Mouse (Mus musculus) kidney, embryonic 14.5 days (tissue): ENCODE results near the gene Osgin1. TPM values are rescaled to one million over a fixed set of nuclear protein-coding genes. Genes with fewer than 3 reads are reported as not detected.

ENCODE experiments used
- ATAC-seq: fragments of 200-750 bp; cut with Nextera tagmentation; 2 replicates; pipeline ENCODE4 v1.8.0; 2017; ENCODE audit warnings: moderate number of reproducible peaks, mild to moderate bottlenecking, moderate TSS enrichment, moderate library complexity; ENCODE audit not compliant: low FRiP score, low TSS enrichment
- H3K27ac ChIP-seq: fragments of 300-500 bp; sonication (generic); 2 replicates; pipeline ENCODE4 v1.5.1; 2014; ENCODE audit warnings: low read depth, mild to moderate bottlenecking, low read length, moderate library complexity, mixed read lengths
- H3K27me3 ChIP-seq: fragments of 300-500 bp; sonication (generic); 2 replicates; pipeline ENCODE4 v1.6.1; 2014; ENCODE audit warnings: mild to moderate bottlenecking, low read length; ENCODE audit not compliant: control insufficient read depth, insufficient read depth
- H3K36me3 ChIP-seq: fragments of 300-500 bp; sonication (generic); 2 replicates; pipeline ENCODE4 v1.6.1; 2014; ENCODE audit warnings: low read length, mixed read lengths; ENCODE audit not compliant: control insufficient read depth, insufficient read depth
- H3K4me1 ChIP-seq: fragments of 300-500 bp; sonication (generic); 2 replicates; pipeline ENCODE4 v1.6.1; 2014; ENCODE audit warnings: low read length, mixed read lengths; ENCODE audit not compliant: control insufficient read depth, insufficient read depth
- H3K4me2 ChIP-seq: fragments of 300-500 bp; sonication (generic); replicated peaks from 2 replicates; pipeline ENCODE4 v1.6.1; 2014; ENCODE audit warnings: low read depth, mild to moderate bottlenecking, low read length
- H3K4me3 ChIP-seq: fragments of 300-500 bp; sonication (generic); 2 replicates; pipeline ENCODE4 v1.5.1; 2014; ENCODE audit warnings: mild to moderate bottlenecking, low read length
- H3K9ac ChIP-seq: fragments of 300-500 bp; sonication (generic); 2 replicates; pipeline ENCODE4 v1.6.1; 2014; ENCODE audit warnings: low read depth, mild to moderate bottlenecking, low read length, moderate library complexity
- H3K9me3 ChIP-seq: fragments of 300-500 bp; sonication (generic); 2 replicates; pipeline ENCODE4 v1.6.1; 2016; ENCODE audit warnings: low read length; ENCODE audit not compliant: control insufficient read depth
- WGBS: fragments of 180-500 bp; shearing (Covaris S2); extraction: QIAGEN DNeasy Blood & Tissue Kit; methylation state at CpG from one replicate; pipeline ENCODE4 v1.1.7; 2014; 5-methylcytosine and 5-hydroxymethylcytosine counted together
- polyA plus RNA-seq: library from polyadenylated mRNA; unstranded; fragments of >200 nt; fragmentation: Nextera tagmentation; extraction: Ambion mirVana; gene quantifications from 2 replicates; pipeline ENCODE4 v1.2.1, GENCODE M21; 2014

Osgin1 gene
- polyA plus RNA-seq, 1 experiment from 2014 or later = 1.2 TPM

DNA sequence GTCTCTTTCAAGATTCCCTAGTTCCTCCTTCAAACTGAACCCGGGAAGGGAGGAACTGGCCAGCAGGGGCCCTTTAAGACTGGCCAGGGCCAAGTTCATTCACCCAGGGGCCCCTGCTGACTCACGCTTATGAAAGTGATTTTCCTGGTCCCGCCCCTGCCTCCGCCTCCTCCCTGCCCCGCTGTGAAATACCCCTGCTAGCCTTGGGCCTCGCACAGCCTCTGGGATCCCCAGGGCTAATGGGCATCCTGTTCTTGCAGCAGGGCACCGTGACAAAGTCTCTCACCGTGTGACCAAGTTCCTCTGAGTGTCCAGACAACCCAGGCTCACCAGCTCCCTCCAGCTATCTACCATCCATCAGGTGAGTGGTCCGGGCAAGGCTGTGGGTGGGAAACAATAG, 3.0 kb downstream of the Osgin1 start:
- ATAC-seq = 0 out of 2 replicates have a peak, but pooled peaks have one; percentile 20

GRCm38 (mm10) chr8:119437506-119437905, 3.6 kb downstream of the Osgin1 start:
- Histone ChIP-seq H3K27me3 (no peaks in the 10 kb centered on the region; the same call in 1 of the 2 replicates), H3K4me2 (no peak overlapping the region; the same call in 1 of the 2 replicates), H3K9ac (peak overlapping the region; percentile 13; the same call in 1 of the 2 replicates), H3K9me3 (no peaks in the 10 kb centered on the region), H3K27ac (no peak overlapping the region), H3K36me3 (no peaks in the 10 kb centered on the region), H3K4me1 (peaks cover 26% of the 10 kb centered on the region), H3K4me3 (peak overlapping the region; percentile 3; the same call in 1 of the 2 replicates)
- ATAC-seq = no peak
- 74% methylated on average over 11 of the region's 11 CpGs for WGBS

More for the DNA sequence above, 3.0 kb downstream of the Osgin1 start:
- Histone ChIP-seq H3K9me3 (no peaks in the 10 kb centered on the region), H3K27ac (no peak overlapping the region), H3K4me3 (peak overlapping the region; percentile 3; the same call in 1 of the 2 replicates), H3K36me3 (no peaks in the 10 kb centered on the region), H3K27me3 (no peaks in the 10 kb centered on the region; the same call in 1 of the 2 replicates), H3K4me2 (no peak overlapping the region; the same call in 1 of the 2 replicates), H3K9ac (peak overlapping the region; percentile 13; the same call in 1 of the 2 replicates), H3K4me1 (peaks cover 26% of the 10 kb centered on the region)
- 15% methylated on average over 9 of the region's 9 CpGs for WGBS

DNA sequence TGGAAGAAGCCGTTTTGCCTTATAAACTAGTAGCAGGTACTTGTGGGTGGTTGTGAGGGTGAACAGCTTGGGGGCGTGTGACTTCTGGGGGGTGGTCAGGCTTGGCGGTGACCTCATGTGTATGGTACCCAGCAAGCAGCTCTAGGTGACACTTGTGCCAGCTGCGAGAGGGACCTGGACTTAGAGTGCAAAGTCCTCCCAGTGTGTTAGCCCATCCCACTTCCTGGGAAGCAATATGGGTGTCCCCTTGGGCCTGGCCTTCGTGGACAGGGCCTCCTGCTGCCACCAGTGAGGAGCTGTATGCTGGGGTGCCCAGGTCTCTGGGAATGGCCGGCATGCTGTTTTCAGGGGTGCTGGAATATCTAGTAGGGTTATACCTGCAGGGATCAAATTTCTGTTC, 5.0 kb downstream of the Osgin1 start:
- Histone ChIP-seq H3K4me1 (peaks cover 26% of the 10 kb centered on the region), H3K4me3 (no peak overlapping the region), H3K9ac (no peak overlapping the region), H3K9me3 (no peaks in the 10 kb centered on the region), H3K27me3 (no peaks in the 10 kb centered on the region; the same call in 1 of the 2 replicates), H3K27ac (no peak overlapping the region), H3K4me2 (no peak overlapping the region), H3K36me3 (no peaks in the 10 kb centered on the region)
- 77% methylated on average over 6 of the region's 6 CpGs for WGBS
- ATAC-seq = no peak

- Histone ChIP-seq H3K36me3 (no peaks in the 10 kb centered on the region), H3K4me2 (no peak overlapping the region), H3K27me3 (no peaks in the 10 kb centered on the region; the same call in 1 of the 2 replicates), H3K4me1 (peaks cover 26% of the 10 kb centered on the region), H3K9ac (no peak overlapping the region), H3K9me3 (no peaks in the 10 kb centered on the region), H3K4me3 (no peak overlapping the region), H3K27ac (no peak overlapping the region; the same call in 1 of the 2 replicates)
- no peak for ATAC-seq
- 93% methylated on average over 2 of the region's 2 CpGs for WGBS
Observed at GRCm38 (mm10) chr8:119439424-119439823, 5.5 kb downstream of the Osgin1 start.

GRCm38 (mm10) chr8:119439893-119440249, 5.9 kb downstream of the Osgin1 start:
- Histone ChIP-seq H3K4me1 (peaks cover 26% of the 10 kb centered on the region), H3K9ac (no peak overlapping the region), H3K27me3 (peaks cover 4% of the 10 kb centered on the region; the same call in 1 of the 2 replicates), H3K36me3 (no peaks in the 10 kb centered on the region), H3K4me2 (no peak overlapping the region), H3K4me3 (no peak overlapping the region), H3K9me3 (no peaks in the 10 kb centered on the region), H3K27ac (peak overlapping the region; percentile 37; the same call in 1 of the 2 replicates)
- ATAC-seq = peak; percentile 11; the same call in 1 of the 2 replicates
- 74% methylated on average over 7 of the region's 7 CpGs for WGBS

- Histone ChIP-seq H3K27ac (peak overlapping the region; percentile 37; the same call in 1 of the 2 replicates), H3K27me3 (peaks cover 4% of the 10 kb centered on the region; the same call in 1 of the 2 replicates), H3K4me3 (no peak overlapping the region), H3K9ac (no peak overlapping the region), H3K4me2 (peak overlapping the region; percentile 10; the same call in 1 of the 2 replicates), H3K36me3 (no peaks in the 10 kb centered on the region), H3K4me1 (peaks cover 26% of the 10 kb centered on the region), H3K9me3 (no peaks in the 10 kb centered on the region)
- ATAC-seq = peak; percentile 76
- WGBS = 16% methylated on average over 16 of the region's 16 CpGs
Observed at GRCm38 (mm10) chr8:119440250-119440951, 6.5 kb downstream of the Osgin1 start.

DNA sequence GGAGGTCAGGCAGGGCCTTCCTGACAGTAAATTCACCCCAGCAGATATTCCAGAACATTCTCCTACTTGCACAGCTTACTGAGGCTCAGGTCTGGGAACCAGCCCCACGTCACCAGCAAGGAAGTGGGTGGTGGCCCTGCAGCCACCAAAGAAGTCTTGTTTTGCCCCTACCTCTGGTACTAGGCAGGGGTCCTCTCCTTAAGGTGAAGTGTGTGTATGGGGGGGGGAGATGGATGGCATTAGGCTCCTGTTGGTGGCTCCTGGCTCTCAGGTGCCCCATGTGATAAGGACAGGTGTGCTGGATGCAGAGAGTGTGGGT, 7.0 kb downstream of the Osgin1 start:
- 60% methylated on average over 1 of the region's 1 CpGs for WGBS
- ATAC-seq = peak; percentile 47
- Histone ChIP-seq H3K4me1 (peaks cover 26% of the 10 kb centered on the region), H3K27me3 (peaks cover 4% of the 10 kb centered on the region; the same call in 1 of the 2 replicates), H3K4me2 (no peak overlapping the region), H3K9ac (no peak overlapping the region; the same call in 1 of the 2 replicates), H3K4me3 (no peak overlapping the region), H3K36me3 (no peaks in the 10 kb centered on the region), H3K27ac (no peak overlapping the region), H3K9me3 (no peaks in the 10 kb centered on the region)

DNA sequence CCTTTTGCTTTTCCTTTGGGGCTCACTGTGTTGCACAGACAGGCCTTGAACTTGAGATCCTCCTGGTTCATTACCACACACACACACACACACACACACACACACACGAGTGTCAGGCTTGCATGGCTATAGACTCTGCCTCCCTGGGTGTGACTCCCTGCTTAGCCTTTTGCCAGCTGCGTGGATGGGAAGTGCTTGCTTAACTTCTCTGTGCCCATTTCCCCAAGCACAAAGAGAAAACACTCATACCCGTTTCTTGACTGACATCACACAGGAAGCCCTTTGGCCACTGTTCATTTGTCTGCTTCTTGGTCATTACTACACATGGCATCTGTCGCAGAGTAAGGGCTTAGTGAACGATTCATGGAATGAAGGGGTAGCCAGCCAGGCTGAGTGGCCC, 8.1 kb downstream of the Osgin1 start:
- H3K4me1 ChIP-seq = peaks cover 24% of the 10 kb centered on the region
- H3K4me3 ChIP-seq = no peak overlapping the region
- H3K9ac ChIP-seq = no peak overlapping the region
- no peak overlapping the region for H3K27ac ChIP-seq
- H3K4me2 ChIP-seq = no peak overlapping the region
- no peaks in the 10 kb centered on the region for H3K36me3 ChIP-seq
- H3K27me3 ChIP-seq = peaks cover 6% of the 10 kb centered on the region
- H3K9me3 ChIP-seq = no peaks in the 10 kb centered on the region
- WGBS = 66% methylated on average over 5 of the region's 5 CpGs
- ATAC-seq = no peak

DNA sequence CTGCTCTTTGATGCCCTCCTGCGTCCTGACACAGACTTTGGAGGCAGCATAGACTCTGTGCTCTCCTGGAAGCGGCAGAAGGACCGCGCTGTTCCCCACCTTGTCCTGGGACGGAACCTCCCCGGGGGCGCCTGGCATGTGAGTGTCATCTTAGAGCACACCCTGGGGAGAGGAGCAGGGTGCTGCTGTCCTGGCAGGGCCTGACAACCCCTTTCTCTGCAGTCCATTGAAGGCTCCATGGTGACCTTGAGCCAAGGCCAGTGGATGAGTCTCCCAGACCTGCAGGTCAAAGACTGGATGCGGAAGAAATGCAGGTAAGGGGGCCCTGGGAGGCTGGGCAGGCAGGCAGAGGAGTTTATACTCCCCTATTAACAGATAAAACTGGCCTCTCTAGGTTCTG, 9.0 kb downstream of the Osgin1 start:
- Histone ChIP-seq H3K9me3 (no peaks in the 10 kb centered on the region), H3K4me2 (no peak overlapping the region)

More for the DNA sequence above, 9.0 kb downstream of the Osgin1 start:
- Histone ChIP-seq H3K9ac (no peak overlapping the region), H3K36me3 (no peaks in the 10 kb centered on the region), H3K27me3 (peaks cover 16% of the 10 kb centered on the region), H3K27ac (no peak overlapping the region), H3K4me1 (peaks cover 26% of the 10 kb centered on the region; the same call in 1 of the 2 replicates), H3K4me3 (no peak overlapping the region)
- WGBS = 94% methylated on average over 8 of the region's 8 CpGs
- ATAC-seq = no peak
